Mouse (Mus musculus) hindbrain, embryonic 11.5 days (tissue): ENCODE results near the gene Gbp6. TPM values are rescaled to one million over a fixed set of nuclear protein-coding genes. Genes with fewer than 3 reads are reported as not detected.
"Not testable (repeated sequence)": the region's sequence is repeated elsewhere in the genome, so short reads cannot be mapped to it uniquely, and the experiment has no call there.

Source experiments
- ATAC-seq: fragments of 200-750 bp; cut with Nextera tagmentation; 2 replicates; pipeline ENCODE4 v1.8.0; 2017; ENCODE audit warnings: mild to moderate bottlenecking, moderate TSS enrichment, moderate library complexity; ENCODE audit not compliant: low FRiP score
- DNase-seq: peaks from one replicate; pipeline ENCODE4 v3.0.0-alpha.2; 2015; ENCODE audit warnings: low spot score
- H3K27ac ChIP-seq: fragments of 300-500 bp; sonication (generic); 2 replicates; pipeline ENCODE4 v1.5.1; 2014; ENCODE audit warnings: mild to moderate bottlenecking, low read depth, low read length
- H3K27me3 ChIP-seq: fragments of 300-500 bp; sonication (generic); 2 replicates; pipeline ENCODE4 v1.6.1; 2014; ENCODE audit warnings: mild to moderate bottlenecking, low read length, moderate library complexity, mixed read lengths; ENCODE audit not compliant: control insufficient read depth, insufficient read depth
- H3K36me3 ChIP-seq: fragments of 300-500 bp; sonication (generic); 2 replicates; pipeline ENCODE4 v1.6.1; 2014; ENCODE audit warnings: mild to moderate bottlenecking, low read length, moderate library complexity, mixed read lengths; ENCODE audit not compliant: control insufficient read depth, insufficient read depth
- H3K4me1 ChIP-seq: fragments of 300-500 bp; sonication (generic); replicated peaks from 2 replicates; pipeline ENCODE4 v1.6.1; 2014; ENCODE audit warnings: low read length, mixed read lengths; ENCODE audit not compliant: control insufficient read depth, insufficient read depth
- H3K4me2 ChIP-seq: fragments of 300-500 bp; sonication (generic); replicated peaks from 2 replicates; pipeline ENCODE4 v1.6.1; 2014; ENCODE audit warnings: mild to moderate bottlenecking, low read depth, low read length
- H3K4me3 ChIP-seq: fragments of 300-500 bp; sonication (generic); 2 replicates; pipeline ENCODE4 v1.5.1; 2014; ENCODE audit warnings: low read depth, low read length
- H3K9ac ChIP-seq: fragments of 300-500 bp; sonication (generic); 2 replicates; pipeline ENCODE4 v1.6.1; 2014; ENCODE audit warnings: low read depth, low read length
- H3K9me3 ChIP-seq: fragments of 300-500 bp; sonication (generic); 2 replicates; pipeline ENCODE4 v1.6.1; 2016; ENCODE audit warnings: low read length; ENCODE audit not compliant: control insufficient read depth
- WGBS: fragments of 180-500 bp; shearing (Covaris S2); extraction: QIAGEN DNeasy Blood & Tissue Kit; methylation state at CpG from one replicate; pipeline ENCODE4 v1.1.7; 2014; 5-methylcytosine and 5-hydroxymethylcytosine counted together
- polyA plus RNA-seq: library from polyadenylated mRNA; unstranded; fragments of >200 nt; fragmentation: Nextera tagmentation; extraction: Ambion mirVana; gene quantifications from 2 replicates; pipeline ENCODE4 v1.2.1, GENCODE M21; 2014

Gbp6 gene
- 0.63 and 0.68 TPM in 2 replicates for polyA plus RNA-seq

DNA sequence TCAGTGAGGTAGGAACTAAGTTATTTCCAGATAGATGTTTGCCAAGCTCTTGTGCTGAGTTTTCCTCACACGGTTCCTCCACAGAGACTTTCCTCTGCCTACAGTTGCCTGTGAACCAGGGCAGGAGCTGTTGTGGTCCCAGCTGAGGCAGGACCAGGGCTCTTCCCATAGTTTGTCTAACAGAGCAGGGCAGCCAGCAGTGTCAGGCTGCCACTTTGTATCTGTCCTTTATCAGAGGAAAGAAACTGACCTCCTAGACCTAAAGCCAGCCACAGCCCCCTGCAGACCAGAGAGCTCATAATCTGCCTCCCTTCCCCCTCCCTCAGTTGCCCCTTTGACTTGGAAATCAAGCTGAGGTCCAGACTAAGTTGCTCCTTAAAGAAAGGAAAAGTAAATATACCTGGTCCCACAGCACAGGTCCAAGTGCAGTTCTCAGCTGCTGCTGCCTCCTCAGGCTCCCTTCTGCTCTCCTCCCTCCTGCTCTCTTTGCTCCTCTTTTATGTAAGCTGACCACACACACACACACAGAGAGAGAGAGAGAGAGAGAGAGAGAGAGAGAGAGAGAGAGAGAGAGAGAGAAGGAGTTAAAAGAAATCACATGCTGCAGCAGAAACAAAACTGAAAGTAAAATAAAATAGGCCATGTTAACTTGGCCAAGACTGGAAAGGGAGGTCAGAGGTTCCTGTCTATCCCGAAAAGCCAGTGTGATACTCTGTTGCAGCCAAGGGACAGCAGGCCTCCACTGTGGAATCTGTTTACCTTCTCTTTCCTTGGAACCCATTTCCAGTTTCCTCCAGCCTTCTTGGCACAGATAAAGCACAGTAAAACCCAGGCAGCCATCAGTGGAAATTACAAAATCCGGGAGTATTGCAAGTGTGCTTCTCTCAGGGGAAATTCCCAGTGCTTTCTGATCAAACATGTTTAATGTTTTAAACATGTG, at the start of gene Gbp6, which contains the start of gene Gm43302:
TSS of gene Gbp6 (minus strand) at position 473 of the 940 bp plus-strand sequence.
TSS of gene Gm43302 (minus strand) at position 470 of the 940 bp plus-strand sequence.
- ATAC-seq, H3K9ac ChIP-seq, H3K9me3 ChIP-seq, H3K4me3 ChIP-seq, H3K4me2 ChIP-seq, H3K36me3 ChIP-seq, H3K27ac ChIP-seq, H3K4me1 ChIP-seq, H3K27me3 ChIP-seq, DNase-seq: not testable (repeated sequence)
- 45% methylated on average over 3 of the region's 3 CpGs for WGBS

DNA sequence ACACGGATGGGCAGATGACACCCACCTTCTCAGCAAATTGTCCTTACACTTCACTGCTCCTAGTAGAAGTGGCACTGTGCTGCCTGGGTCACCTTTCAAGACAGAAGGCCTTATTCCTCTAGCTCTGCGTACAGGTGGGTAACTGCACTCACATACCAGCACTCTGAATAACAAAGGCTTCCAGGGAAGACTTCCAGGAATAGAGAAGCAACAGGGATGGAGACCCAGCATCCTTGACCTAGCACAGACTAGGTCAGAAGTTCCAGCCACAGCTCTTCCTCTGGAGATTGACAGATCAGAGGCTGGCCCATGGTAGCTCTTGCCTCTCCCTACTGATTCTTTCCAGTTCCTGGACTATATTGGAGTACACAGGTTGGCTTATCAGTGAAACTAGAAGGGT, 47.8 kb upstream of the Gbp6 start:
- H3K27ac ChIP-seq: no peak overlapping the region
- H3K9me3 ChIP-seq: no peaks in the 10 kb centered on the region
- no peaks in the 10 kb centered on the region for H3K4me1 ChIP-seq
- H3K4me3 ChIP-seq: no peak overlapping the region
- WGBS: 75% methylated on average over 2 of the region's 2 CpGs
- H3K36me3 ChIP-seq: no peaks in the 10 kb centered on the region
- ATAC-seq (no peak), DNase-seq (no peak)
- no peak overlapping the region for H3K9ac ChIP-seq
- no peaks in the 10 kb centered on the region for H3K27me3 ChIP-seq
- H3K4me2 ChIP-seq: no peak overlapping the region

DNA sequence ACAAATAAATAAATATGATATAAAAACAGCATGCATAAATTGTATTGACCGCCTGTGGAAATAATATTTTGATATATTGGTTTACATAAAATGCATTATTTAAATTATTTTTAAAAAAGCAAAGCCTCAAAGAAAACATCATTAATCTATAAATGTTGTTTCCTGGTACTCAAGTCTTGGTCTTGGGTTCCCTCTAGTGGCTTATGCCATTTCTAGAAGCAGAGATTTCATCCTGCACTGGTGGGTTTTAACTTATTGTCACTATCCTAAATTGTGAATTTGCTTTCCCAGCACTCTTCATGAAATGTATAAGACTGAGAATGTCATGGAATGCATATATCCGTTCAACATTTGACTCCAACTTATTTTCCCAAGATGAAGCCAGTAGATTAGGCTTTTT, 29.0 kb upstream of the Gbp6 start:
- 73% methylated on average over 2 of the region's 2 CpGs for WGBS
- Histone ChIP-seq H3K27me3 (no peaks in the 10 kb centered on the region), H3K9ac (no peak overlapping the region), H3K36me3 (no peaks in the 10 kb centered on the region), H3K4me3 (no peak overlapping the region), H3K4me2 (no peak overlapping the region), H3K9me3 (no peaks in the 10 kb centered on the region), H3K4me1 (no peaks in the 10 kb centered on the region), H3K27ac (no peak overlapping the region)
- no peak for ATAC-seq
- no peak for DNase-seq

DNA sequence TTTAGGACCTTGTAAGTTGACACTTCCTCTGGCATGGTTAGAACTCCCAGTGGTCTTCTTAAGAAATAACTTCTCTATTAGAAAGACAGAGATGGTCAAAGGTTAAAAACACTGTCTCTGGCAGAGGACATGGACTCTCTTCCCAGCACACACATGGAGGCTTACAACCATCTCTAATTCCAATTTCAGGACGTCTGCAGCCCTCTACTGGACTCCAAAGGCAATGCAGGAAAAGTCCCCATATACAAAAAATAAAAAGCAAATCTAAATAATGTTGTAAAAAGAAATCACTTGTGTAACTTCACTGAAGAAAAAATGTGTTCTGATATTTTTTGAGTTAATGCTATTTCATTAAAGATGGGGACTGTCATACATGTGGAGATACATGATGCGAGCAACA, 17.4 kb upstream of the Gbp6 start:
- Histone ChIP-seq H3K27me3 (no peaks in the 10 kb centered on the region), H3K4me3 (no peak overlapping the region)
- WGBS: 80% methylated on average over 2 of the region's 2 CpGs

DNA sequence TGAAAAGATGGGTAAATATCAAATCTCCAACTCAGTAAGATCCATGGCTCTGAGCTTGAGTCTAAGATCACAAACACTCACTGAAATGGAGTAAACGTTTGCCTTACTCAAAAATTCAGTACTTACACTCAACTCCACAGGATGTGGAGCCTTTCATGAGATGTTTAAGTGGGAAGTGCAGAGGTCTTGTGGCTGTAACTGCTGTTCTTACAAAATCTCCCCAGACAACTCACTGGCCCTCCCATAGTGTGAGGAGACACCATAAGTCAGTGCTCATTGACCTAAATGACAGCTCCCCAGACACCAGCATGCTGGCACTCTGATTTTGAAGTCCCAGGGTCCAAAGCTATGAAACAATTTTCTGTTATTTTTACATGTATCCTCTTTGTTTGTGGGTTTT, 15.7 kb upstream of the Gbp6 start:
- WGBS: 82% methylated on average over 1 of the region's 1 CpGs
- not testable (repeated sequence) for H3K4me3 ChIP-seq, H3K9ac ChIP-seq, H3K4me2 ChIP-seq, H3K27me3 ChIP-seq, DNase-seq, ATAC-seq, H3K27ac ChIP-seq, H3K4me1 ChIP-seq, H3K36me3 ChIP-seq, H3K9me3 ChIP-seq

More for the DNA sequence above, 17.4 kb upstream of the Gbp6 start:
- Histone ChIP-seq H3K9ac (no peak overlapping the region), H3K4me2 (no peak overlapping the region), H3K36me3 (no peaks in the 10 kb centered on the region), H3K27ac (no peak overlapping the region), H3K9me3 (no peaks in the 10 kb centered on the region), H3K4me1 (no peaks in the 10 kb centered on the region)
- no peak for ATAC-seq
- DNase-seq: no peak

DNA sequence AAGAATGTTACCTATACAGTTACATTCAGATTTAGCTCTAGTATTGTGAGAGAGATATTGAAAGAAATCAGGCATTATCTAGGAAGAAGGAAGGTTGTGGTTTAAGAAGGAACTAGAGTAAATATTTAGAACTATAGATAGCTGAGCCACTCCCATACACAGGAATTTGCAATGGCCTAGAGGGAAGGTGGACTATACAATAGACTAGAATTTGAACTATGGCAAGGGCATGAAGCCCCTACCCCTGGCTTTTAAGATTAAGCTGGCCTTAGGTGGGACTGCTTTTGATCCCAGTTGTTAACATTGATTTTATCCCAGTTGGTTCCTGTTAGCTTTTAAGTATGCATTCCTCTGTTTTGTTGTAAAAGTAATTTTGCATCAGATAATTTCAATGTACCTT, 13.4 kb upstream of the Gbp6 start:
- not testable (repeated sequence) for H3K9ac ChIP-seq, DNase-seq, H3K36me3 ChIP-seq, H3K27ac ChIP-seq, ATAC-seq, H3K4me2 ChIP-seq, H3K9me3 ChIP-seq, H3K27me3 ChIP-seq, H3K4me3 ChIP-seq, H3K4me1 ChIP-seq

DNA sequence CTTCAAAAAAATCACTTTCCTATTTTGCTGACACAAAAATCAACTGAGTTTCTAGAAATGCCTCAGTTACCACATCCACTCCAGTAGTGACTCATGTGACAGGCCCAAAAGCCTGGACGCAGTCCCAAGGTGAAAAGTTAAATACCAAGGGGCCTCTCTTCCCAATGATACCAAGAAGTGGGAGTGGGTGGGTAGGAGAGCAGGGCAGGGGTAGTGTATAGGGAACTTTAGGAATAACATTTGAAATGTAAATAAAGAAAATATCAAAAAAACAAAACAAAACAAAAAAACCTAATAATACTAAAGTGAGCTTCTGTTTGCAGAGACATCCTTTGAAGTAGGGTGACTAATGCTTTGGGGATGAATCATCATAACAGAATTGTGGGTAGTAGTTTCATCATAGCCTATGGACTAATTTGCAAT, 12.7 kb upstream of the Gbp6 start:
- no peaks in the 10 kb centered on the region for H3K4me1 ChIP-seq
- 96% methylated on average over 1 of the region's 1 CpGs for WGBS
- DNase-seq: no peak

DNA sequence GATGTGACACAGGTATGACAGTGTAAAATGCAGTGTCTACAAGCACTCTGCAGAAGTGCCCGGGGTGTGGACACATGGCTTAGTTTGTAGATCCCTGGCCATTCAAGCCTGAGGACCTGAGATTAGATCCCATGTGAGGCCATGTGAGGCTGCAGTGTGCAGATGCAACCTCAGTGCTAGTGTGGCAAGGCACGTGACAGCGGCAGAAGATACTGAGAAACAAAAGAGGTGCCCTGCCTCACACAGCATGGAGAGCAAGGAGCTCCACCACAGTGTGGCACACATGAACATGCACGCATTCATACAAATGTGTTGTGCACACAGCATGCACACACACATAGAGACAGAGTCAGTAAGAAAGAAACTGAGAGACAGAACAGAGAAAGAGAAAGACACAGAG, 12.2 kb upstream of the Gbp6 start:
- 93% methylated on average over 4 of the region's 4 CpGs for WGBS
- not testable (repeated sequence) for DNase-seq, H3K9ac ChIP-seq, H3K4me2 ChIP-seq, H3K4me1 ChIP-seq, H3K9me3 ChIP-seq, ATAC-seq, H3K27ac ChIP-seq, H3K36me3 ChIP-seq, H3K27me3 ChIP-seq, H3K4me3 ChIP-seq

More for the DNA sequence above, 12.7 kb upstream of the Gbp6 start:
- Histone ChIP-seq H3K9me3 (no peaks in the 10 kb centered on the region), H3K4me3 (no peak overlapping the region), H3K27ac (no peak overlapping the region), H3K36me3 (no peaks in the 10 kb centered on the region), H3K9ac (no peak overlapping the region), H3K27me3 (no peaks in the 10 kb centered on the region), H3K4me2 (no peak overlapping the region)
- no peak for ATAC-seq

DNA sequence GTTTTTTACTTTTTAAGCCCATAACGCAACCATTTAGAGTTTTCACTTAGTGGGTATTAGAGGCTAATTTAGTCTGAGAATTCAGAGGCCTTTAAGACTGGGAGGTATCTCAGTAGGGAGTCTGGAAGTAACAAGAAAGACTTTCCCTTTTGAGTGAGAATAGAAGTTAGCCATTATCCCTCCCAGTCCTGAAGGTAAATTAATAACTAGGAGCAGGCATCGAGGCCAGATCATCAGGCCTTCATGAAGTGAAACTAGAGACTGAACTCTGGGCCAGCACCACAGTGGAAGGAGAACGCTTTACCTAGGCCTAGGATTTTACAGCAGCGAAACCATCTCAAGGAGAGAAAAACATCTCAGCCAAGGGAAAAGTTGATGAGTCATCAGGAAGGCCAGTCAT, 8.5 kb upstream of the Gbp6 start:
- ATAC-seq: no peak
- H3K27me3 ChIP-seq: no peaks in the 10 kb centered on the region
- H3K4me2 ChIP-seq: no peak overlapping the region
- no peaks in the 10 kb centered on the region for H3K4me1 ChIP-seq
- no peaks in the 10 kb centered on the region for H3K9me3 ChIP-seq
- no peak overlapping the region for H3K9ac ChIP-seq
- no peak for DNase-seq
- 74% methylated on average over 4 of the region's 4 CpGs for WGBS
- no peaks in the 10 kb centered on the region for H3K36me3 ChIP-seq
- no peak overlapping the region for H3K4me3 ChIP-seq
- no peak overlapping the region for H3K27ac ChIP-seq
